Mouse (Mus musculus): ENCODE data around the gene Fignl2. TPM values are rescaled to one million over a fixed set of nuclear protein-coding genes. Genes with fewer than 3 reads are reported as not detected.

Fignl2 gene
- polyA plus RNA-seq, 1 experiment from 2014 or later: 0.52 TPM

DNA sequence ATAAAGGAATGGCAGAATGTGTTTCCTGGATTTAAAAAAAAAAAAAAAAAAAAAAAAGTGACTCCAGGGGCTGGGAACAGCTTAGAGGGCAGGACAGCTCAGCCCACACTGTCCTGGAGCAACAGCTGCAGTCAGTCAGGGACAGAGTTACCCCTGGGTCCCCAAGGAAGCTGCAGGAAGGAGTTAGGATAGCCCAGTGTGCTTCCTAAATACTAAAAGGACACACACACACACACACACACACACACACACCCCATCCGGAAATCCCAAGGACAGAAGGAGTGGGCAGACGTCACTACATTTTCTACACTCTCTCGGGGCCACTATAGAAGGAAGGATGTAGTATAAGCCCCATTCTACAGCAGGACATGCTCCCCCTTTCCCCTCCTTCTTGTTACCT is 10.3 kb downstream of the Fignl2 start:
- Histone ChIP-seq H3K36me3 (ENCODE audit: control insufficient read depth, insufficient read depth, low read length) (no peaks in the 10 kb centered on the region), H3K4me3 (ENCODE audit: low read depth, low read length) (no peak overlapping the region), H3K27ac (ENCODE audit: low read depth, low read length) (no peak overlapping the region), H3K4me2 (ENCODE audit: low read depth, low read length, severe bottlenecking) (no peak overlapping the region), H3K9me3 (ENCODE audit: control insufficient read depth, low read length) (no peaks in the 10 kb centered on the region), H3K27me3 (ENCODE audit: control insufficient read depth, insufficient read depth, low read length) (no peaks in the 10 kb centered on the region), H3K9ac (ENCODE audit: low read length) (no peak overlapping the region), H3K4me1 (replicated peaks; ENCODE audit: control insufficient read depth, insufficient read depth, low read length) (peaks cover 46% of the 10 kb centered on the region)
- WGBS: 55% methylated on average over 3 of the region's 3 CpGs
- no peak for ATAC-seq (replicated peaks; ENCODE audit: low FRiP score)
- DNase-seq (ENCODE audit: low spot score): no peak

DNA sequence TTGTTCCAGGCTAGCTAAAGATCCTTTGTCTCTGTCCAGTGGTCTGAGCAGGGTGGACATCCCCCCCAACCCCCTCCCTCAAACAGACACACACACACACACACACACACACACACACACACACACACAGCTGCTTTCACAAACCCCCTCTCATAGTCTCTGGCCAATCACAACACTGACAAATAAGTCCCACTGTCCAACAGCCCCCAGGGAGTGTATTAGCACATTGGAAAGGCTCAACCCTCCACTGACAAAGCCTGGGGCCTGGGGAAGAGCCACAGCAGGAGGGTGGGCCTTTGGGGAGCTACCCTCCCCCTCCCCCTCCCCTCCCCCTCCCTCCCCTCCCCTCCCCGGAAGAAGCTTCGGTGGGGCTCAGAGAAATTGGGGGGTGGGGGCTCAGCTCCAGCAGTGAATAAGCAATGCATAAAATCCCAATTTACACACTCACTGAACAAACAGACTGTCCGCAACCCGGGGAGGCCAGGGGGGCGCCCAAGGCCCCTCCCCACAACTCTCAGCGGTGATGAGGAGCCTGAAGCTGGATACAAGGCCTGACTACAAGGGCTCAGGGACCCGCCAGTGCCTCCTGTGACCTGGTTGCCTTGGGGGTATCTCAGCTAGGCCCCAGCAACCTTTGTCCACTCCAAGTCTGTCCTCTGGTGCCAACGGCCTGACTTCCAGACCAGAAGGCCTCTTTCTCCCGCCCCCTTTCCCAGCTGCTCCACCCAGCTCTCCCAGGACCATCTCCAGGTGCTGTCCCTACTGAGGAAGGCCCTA is 11.3 kb downstream of the Fignl2 start:
- Histone ChIP-seq H3K9ac (ENCODE audit: low read length) (peak overlapping the region; percentile 44), H3K4me2 (ENCODE audit: low read depth, low read length, severe bottlenecking) (0 out of 2 replicates have a peak overlapping the region, but pooled peaks have one; percentile 15), H3K27me3 (ENCODE audit: control insufficient read depth, insufficient read depth, low read length) (no peaks in the 10 kb centered on the region), H3K4me1 (replicated peaks; ENCODE audit: control insufficient read depth, insufficient read depth, low read length) (peaks cover 50% of the 10 kb centered on the region), H3K4me3 (ENCODE audit: low read depth, low read length) (no peak overlapping the region), H3K9me3 (ENCODE audit: control insufficient read depth, low read length) (no peaks in the 10 kb centered on the region), H3K27ac (ENCODE audit: low read depth, low read length) (peak overlapping the region; percentile 74), H3K36me3 (ENCODE audit: control insufficient read depth, insufficient read depth, low read length) (no peaks in the 10 kb centered on the region)
- ATAC-seq (replicated peaks; ENCODE audit: low FRiP score): peak; percentile 77
- WGBS: 5% methylated on average over 7 of the region's 9 CpGs
- DNase-seq (ENCODE audit: low spot score): peak; percentile 70

DNA sequence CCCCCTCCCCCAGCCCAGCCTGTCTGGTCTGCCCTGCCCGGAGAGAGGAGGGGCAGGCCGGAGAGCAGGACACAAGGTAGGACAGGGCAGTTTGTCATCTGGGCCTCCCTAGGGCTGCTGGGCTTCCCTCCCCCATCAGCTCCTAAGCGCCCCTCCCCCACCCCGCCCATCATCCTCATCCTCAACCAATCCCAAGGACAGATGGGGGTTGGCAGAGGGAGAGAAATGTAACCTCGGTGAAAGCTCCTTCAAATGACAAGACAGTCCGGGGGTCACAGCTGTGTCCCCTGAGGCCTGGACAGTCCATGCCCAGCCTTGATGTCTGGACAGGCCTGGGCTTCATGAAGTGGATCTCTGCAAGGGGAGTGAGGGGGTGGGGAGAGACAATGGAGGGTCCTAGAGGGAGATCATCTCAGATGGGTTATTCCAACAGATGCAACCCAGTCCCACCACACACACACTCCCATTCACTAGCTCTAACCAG is 12.0 kb downstream of the Fignl2 start:
- H3K9me3 ChIP-seq (ENCODE audit: control insufficient read depth, low read length): no peaks in the 10 kb centered on the region
- H3K4me3 ChIP-seq (ENCODE audit: low read depth, low read length): no peak overlapping the region
- peaks cover 53% of the 10 kb centered on the region for H3K4me1 ChIP-seq (replicated peaks; ENCODE audit: control insufficient read depth, insufficient read depth, low read length)
- WGBS: 4% methylated on average over 6 of the region's 6 CpGs
- no peaks in the 10 kb centered on the region for H3K27me3 ChIP-seq (ENCODE audit: control insufficient read depth, insufficient read depth, low read length)
- peak; percentile 31; the same call in 1 of the 2 replicates for ATAC-seq (replicated peaks; ENCODE audit: low FRiP score)
- H3K9ac ChIP-seq (ENCODE audit: low read length): peak overlapping the region; percentile 35; the same call in 1 of the 2 replicates
- peak overlapping the region; percentile 74 for H3K27ac ChIP-seq (ENCODE audit: low read depth, low read length)
- H3K4me2 ChIP-seq (ENCODE audit: low read depth, low read length, severe bottlenecking): 0 out of 2 replicates have a peak overlapping the region, but pooled peaks have one; percentile 15
- DNase-seq (ENCODE audit: low spot score): no peak
- H3K36me3 ChIP-seq (ENCODE audit: control insufficient read depth, insufficient read depth, low read length): no peaks in the 10 kb centered on the region

DNA sequence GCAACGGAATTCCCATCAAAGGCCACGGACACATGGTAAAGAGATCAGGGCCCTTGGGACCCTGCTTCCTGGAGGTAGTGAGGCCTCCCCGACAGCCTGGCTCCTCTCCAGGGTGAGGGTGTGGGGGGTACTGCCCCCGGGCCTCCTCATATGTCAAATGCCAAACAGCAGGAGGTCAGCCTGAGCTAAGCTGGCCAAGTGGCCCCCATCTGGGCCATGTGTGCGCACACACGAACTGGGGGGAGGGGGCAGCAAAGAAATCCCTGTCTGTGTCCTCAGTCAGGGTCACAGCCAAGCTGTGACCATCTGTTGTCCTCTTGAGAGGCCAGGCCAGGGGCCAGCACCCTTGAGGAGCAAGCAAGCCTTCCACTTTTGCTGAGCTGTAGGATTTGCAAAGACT is 13.3 kb downstream of the Fignl2 start:
- no peaks in the 10 kb centered on the region for H3K27me3 ChIP-seq (ENCODE audit: control insufficient read depth, insufficient read depth, low read length)
- WGBS: 30% methylated on average over 6 of the region's 6 CpGs
- no peaks in the 10 kb centered on the region for H3K9me3 ChIP-seq (ENCODE audit: control insufficient read depth, low read length)
- no peak for DNase-seq (ENCODE audit: low spot score)
- H3K4me3 ChIP-seq (ENCODE audit: low read depth, low read length): no peak overlapping the region
- ATAC-seq (replicated peaks; ENCODE audit: low FRiP score): no peak
- peaks cover 43% of the 10 kb centered on the region for H3K4me1 ChIP-seq (replicated peaks; ENCODE audit: control insufficient read depth, insufficient read depth, low read length)
- H3K36me3 ChIP-seq (ENCODE audit: control insufficient read depth, insufficient read depth, low read length): no peaks in the 10 kb centered on the region
- H3K9ac ChIP-seq (ENCODE audit: low read length): no peak overlapping the region
- no peak overlapping the region for H3K27ac ChIP-seq (ENCODE audit: low read depth, low read length)
- no peak overlapping the region for H3K4me2 ChIP-seq (ENCODE audit: low read depth, low read length, severe bottlenecking)

DNA sequence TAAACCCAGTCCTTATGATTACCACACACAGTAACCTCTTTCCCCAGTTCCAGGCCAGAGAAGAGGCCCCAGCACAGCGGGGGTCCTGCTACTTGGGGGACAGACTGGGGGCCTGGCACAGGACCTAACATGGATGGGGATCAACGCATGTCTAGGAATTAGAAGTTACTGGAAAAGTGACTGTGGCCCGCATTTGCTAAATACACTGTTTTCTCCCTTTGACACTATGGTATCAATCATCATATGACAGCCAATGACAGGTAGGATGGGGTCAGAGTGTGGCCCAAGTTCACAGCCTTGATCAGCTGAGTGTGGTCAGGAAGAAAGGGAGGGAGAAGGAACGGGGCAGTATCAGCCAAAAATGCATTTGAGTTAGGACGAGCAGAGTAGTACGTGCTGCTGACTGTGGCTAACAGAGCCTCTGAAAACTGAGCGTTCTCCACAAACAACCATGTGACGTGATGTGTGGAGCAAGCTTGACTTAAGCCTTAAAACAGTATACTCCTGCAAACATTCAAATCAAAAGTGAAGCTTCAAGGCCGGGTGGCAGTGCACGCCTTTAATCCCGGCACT is 18.0 kb downstream of the Fignl2 start:
- H3K27me3 ChIP-seq (ENCODE audit: control insufficient read depth, insufficient read depth, low read length): peaks cover 6% of the 10 kb centered on the region; the same call in 1 of the 2 replicates
- no peaks in the 10 kb centered on the region for H3K36me3 ChIP-seq (ENCODE audit: control insufficient read depth, insufficient read depth, low read length)
- 38% methylated on average over 11 of the region's 11 CpGs for WGBS
- peaks cover 20% of the 10 kb centered on the region for H3K4me1 ChIP-seq (replicated peaks; ENCODE audit: control insufficient read depth, insufficient read depth, low read length)
- H3K27ac ChIP-seq (ENCODE audit: low read depth, low read length): peak overlapping the region; percentile 53; the same call in 1 of the 2 replicates
- no peaks in the 10 kb centered on the region for H3K9me3 ChIP-seq (ENCODE audit: control insufficient read depth, low read length)
- no peak for ATAC-seq (replicated peaks; ENCODE audit: low FRiP score)
- peak overlapping the region; percentile 15; the same call in 1 of the 2 replicates for H3K4me2 ChIP-seq (ENCODE audit: low read depth, low read length, severe bottlenecking)
- H3K9ac ChIP-seq (ENCODE audit: low read length): peak overlapping the region; percentile 35
- no peak overlapping the region for H3K4me3 ChIP-seq (ENCODE audit: low read depth, low read length)
- no peak for DNase-seq (ENCODE audit: low spot score)

DNA sequence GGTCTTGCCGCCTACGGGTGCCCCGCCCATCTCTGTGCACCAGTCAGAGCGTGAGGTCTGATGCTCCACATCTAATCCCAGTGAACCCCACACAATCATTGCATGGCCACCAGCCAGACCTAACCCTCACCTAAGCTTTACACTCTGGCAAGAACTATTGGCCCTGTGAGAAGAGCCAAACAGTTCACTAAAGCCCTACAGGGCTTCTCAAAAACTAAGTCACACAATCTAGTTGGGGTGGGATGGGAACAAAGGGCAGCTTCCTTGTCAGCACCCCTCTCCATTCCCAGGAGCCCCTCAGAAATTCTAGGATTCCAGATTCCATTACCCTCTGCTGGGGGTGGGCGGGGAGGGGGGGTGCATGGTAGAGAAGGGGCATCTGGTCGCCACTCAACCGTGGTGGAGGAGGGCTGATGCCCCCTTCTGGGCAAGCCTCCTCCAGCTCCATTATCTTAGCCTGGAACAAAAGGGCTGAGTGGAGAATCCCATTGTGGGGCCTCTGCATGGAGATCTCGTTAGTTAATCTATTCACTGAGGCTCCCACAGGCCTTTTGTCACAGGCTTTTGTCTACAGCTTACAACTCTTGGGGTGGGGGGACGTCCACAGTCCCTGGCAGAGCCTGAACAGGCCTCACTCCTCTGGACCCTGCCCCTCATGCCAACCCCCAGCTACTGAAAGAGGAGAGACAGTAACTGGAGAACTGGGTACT is 18.6 kb downstream of the Fignl2 start:
- 17% methylated on average over 9 of the region's 9 CpGs for WGBS
- H3K27ac ChIP-seq (ENCODE audit: low read depth, low read length): peak overlapping the region; percentile 53; the same call in 1 of the 2 replicates
- ATAC-seq (replicated peaks; ENCODE audit: low FRiP score): peak; percentile 44; the same call in 1 of the 2 replicates
- H3K27me3 ChIP-seq (ENCODE audit: control insufficient read depth, insufficient read depth, low read length): peaks cover 12% of the 10 kb centered on the region
- H3K4me3 ChIP-seq (ENCODE audit: low read depth, low read length): no peak overlapping the region
- DNase-seq (ENCODE audit: low spot score): no peak
- H3K9me3 ChIP-seq (ENCODE audit: control insufficient read depth, low read length): no peaks in the 10 kb centered on the region
- peaks cover 18% of the 10 kb centered on the region for H3K4me1 ChIP-seq (replicated peaks; ENCODE audit: control insufficient read depth, insufficient read depth, low read length)
- H3K9ac ChIP-seq (ENCODE audit: low read length): peak overlapping the region; percentile 35
- peak overlapping the region; percentile 15; the same call in 1 of the 2 replicates for H3K4me2 ChIP-seq (ENCODE audit: low read depth, low read length, severe bottlenecking)
- no peaks in the 10 kb centered on the region for H3K36me3 ChIP-seq (ENCODE audit: control insufficient read depth, insufficient read depth, low read length)

DNA sequence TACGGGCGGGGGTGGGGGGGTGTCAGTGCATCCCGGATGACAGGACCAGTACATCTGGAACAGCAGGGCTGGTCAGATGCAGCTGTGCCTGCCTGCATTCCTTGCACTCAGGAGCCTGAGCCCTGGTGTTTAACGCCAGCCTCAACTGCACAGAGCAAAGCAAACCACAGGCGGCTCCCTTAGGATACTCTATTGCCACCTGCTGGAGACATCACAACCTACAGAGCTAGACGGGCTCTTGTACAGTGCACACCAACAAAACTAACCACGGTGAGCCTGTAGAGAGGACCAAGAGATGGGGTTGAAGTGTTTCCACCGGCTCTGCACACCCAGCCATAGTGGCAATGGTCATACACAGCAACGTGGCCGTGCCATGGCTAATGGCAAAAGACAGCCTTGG is 22.1 kb downstream of the Fignl2 start:
- H3K9me3 ChIP-seq (ENCODE audit: control insufficient read depth, low read length): no peaks in the 10 kb centered on the region
- no peak overlapping the region for H3K9ac ChIP-seq (ENCODE audit: low read length)
- 45% methylated on average over 10 of the region's 10 CpGs for WGBS
- H3K4me3 ChIP-seq (ENCODE audit: low read depth, low read length): no peak overlapping the region
- peaks cover 43% of the 10 kb centered on the region for H3K27me3 ChIP-seq (ENCODE audit: control insufficient read depth, insufficient read depth, low read length)
- ATAC-seq (replicated peaks; ENCODE audit: low FRiP score) (peak; percentile 66; the same call in 1 of the 2 replicates), DNase-seq (ENCODE audit: low spot score) (peak; percentile 69)
- H3K4me2 ChIP-seq (ENCODE audit: low read depth, low read length, severe bottlenecking): no peak overlapping the region
- no peaks in the 10 kb centered on the region for H3K36me3 ChIP-seq (ENCODE audit: control insufficient read depth, insufficient read depth, low read length)
- H3K4me1 ChIP-seq (replicated peaks; ENCODE audit: control insufficient read depth, insufficient read depth, low read length): peaks cover 25% of the 10 kb centered on the region
- no peak overlapping the region for H3K27ac ChIP-seq (ENCODE audit: low read depth, low read length)

DNA sequence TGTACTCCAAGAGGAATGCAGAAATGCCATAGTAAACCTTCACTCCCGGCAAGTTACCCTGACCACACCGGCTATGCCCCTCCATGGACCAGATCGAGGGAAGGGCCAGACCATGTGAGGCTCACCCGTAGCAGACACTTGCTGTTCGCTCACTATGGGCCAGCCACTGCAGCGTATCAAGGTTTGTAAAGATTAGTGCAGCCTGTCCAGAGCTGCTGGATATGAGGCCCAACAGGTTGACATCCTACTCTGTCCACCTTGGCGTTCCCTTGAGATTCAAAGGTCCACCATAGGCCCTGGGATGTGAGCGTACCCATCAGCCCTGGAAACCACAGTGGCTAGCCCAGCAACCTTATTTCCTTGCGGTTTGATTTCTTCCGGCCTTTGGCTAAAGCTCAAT is 23.8 kb downstream of the Fignl2 start:
- no peaks in the 10 kb centered on the region for H3K9me3 ChIP-seq (ENCODE audit: control insufficient read depth, low read length)
- H3K9ac ChIP-seq (ENCODE audit: low read length): no peak overlapping the region
- H3K27ac ChIP-seq (ENCODE audit: low read depth, low read length): no peak overlapping the region
- peaks cover 43% of the 10 kb centered on the region for H3K27me3 ChIP-seq (ENCODE audit: control insufficient read depth, insufficient read depth, low read length)
- H3K4me3 ChIP-seq (ENCODE audit: low read depth, low read length): no peak overlapping the region
- no peak for DNase-seq (ENCODE audit: low spot score)
- H3K36me3 ChIP-seq (ENCODE audit: control insufficient read depth, insufficient read depth, low read length): no peaks in the 10 kb centered on the region
- no peak for ATAC-seq (replicated peaks; ENCODE audit: low FRiP score)
- H3K4me2 ChIP-seq (ENCODE audit: low read depth, low read length, severe bottlenecking): no peak overlapping the region
- 72% methylated on average over 10 of the region's 10 CpGs for WGBS
- peaks cover 17% of the 10 kb centered on the region; the same call in 1 of the 2 replicates for H3K4me1 ChIP-seq (replicated peaks; ENCODE audit: control insufficient read depth, insufficient read depth, low read length)

Measured in forebrain, embryonic 11.5 days (tissue).